Mouse (Mus musculus) liver, adult 2 months (tissue): ENCODE measurements at regions not wholly inside any gene's neighbourhood (a gene's known extent, or its start where the extent isn't known, plus 50 kb on each side); places are given as distances from the start of the nearest gene placed in this dataset.

Source experiments
- DNase-seq: peaks from one replicate; pipeline ENCODE4 v3.0.0-alpha.2; 2011; ENCODE audit warnings: low read depth, low spot score; ENCODE audit errors: extremely low read depth
- H3K27ac ChIP-seq: fragments of 200-500 bp; replicated peaks from 2 replicates; pipeline ENCODE4 v1.5.1; 2012; ENCODE audit warnings: low read depth, mild to moderate bottlenecking, control low read depth, inconsistent platforms, low read length; ENCODE audit not compliant: insufficient read depth
- H3K27me3 ChIP-seq: fragments of 200-500 bp; 2 replicates; pipeline ENCODE4 v1.6.1; 2012; ENCODE audit warnings: mild to moderate bottlenecking, moderate library complexity, low read length, inconsistent platforms; ENCODE audit not compliant: control insufficient read depth, insufficient read depth
- H3K36me3 ChIP-seq: fragments of 200-500 bp; 2 replicates; pipeline ENCODE4 v1.6.1; 2012; ENCODE audit warnings: low read length, inconsistent platforms; ENCODE audit not compliant: control insufficient read depth, insufficient read depth
- H3K4me1 ChIP-seq: fragments of 200-500 bp; 2 replicates; pipeline ENCODE4 v1.6.1; 2011; ENCODE audit warnings: low read length; ENCODE audit not compliant: control insufficient read depth, insufficient read depth
- H3K4me3 ChIP-seq: fragments of 200-500 bp; 2 replicates; pipeline ENCODE4 v1.5.1; 2011; ENCODE audit warnings: low read depth, mild to moderate bottlenecking, control low read depth, low read length, moderate library complexity; ENCODE audit not compliant: insufficient read depth
- H3K79me2 ChIP-seq: fragments of 200-500 bp; 2 replicates; pipeline ENCODE4 v1.6.1; 2012; ENCODE audit warnings: inconsistent platforms, mild to moderate bottlenecking, low read length, moderate library complexity; ENCODE audit not compliant: control insufficient read depth, insufficient read depth
- H3K9ac ChIP-seq: fragments of 200-500 bp; 2 replicates; pipeline ENCODE4 v1.6.1; 2012; ENCODE audit warnings: low read depth, mild to moderate bottlenecking, control low read depth, inconsistent platforms, low read length
- CTCF ChIP-seq: fragments of 200-500 bp; IDR thresholded peaks from 2 replicates; pipeline ENCODE4 v1.5.1; 2011; ENCODE audit warnings: low read depth, low read length, control low read depth
- POLR2A ChIP-seq: fragments of 200-500 bp; IDR thresholded peaks from 2 replicates; pipeline ENCODE4 v1.6.1; 2011; ENCODE audit warnings: low read length, control low read depth; ENCODE audit not compliant: insufficient read depth; ENCODE audit errors: extremely low read depth
- WGBS: fragments of 180-500 bp; shearing (Covaris S2); methylation state at CpG from one replicate; pipeline ENCODE4 v1.1.7; 2018; 5-methylcytosine and 5-hydroxymethylcytosine counted together

GRCm38 (mm10) chr8:118144546-118144945 is 139.0 kb upstream of the Cdh13 start:
- WGBS, result 81% methylated on average over 5 of the region's 5 CpGs
- Histone ChIP-seq H3K36me3 (no peaks in the 10 kb centered on the region), H3K27ac (no peak overlapping the region), H3K9ac (no peak overlapping the region), H3K27me3 (no peaks in the 10 kb centered on the region), H3K4me1 (no peaks in the 10 kb centered on the region), H3K79me2 (no peaks in the 10 kb centered on the region), H3K4me3 (no peak overlapping the region)
- no peak for TF ChIP-seq POLR2A
- no peak for TF ChIP-seq CTCF
- no peak for DNase-seq

- no peak for DNase-seq
- 85% methylated on average over 8 of the region's 8 CpGs for WGBS
Measured at GRCm38 (mm10) chr8:118142311-118142710, 141.2 kb upstream of the Cdh13 start.

GRCm38 (mm10) chr8:118139928-118140327 is 143.6 kb upstream of the Cdh13 start:
- no peak overlapping the region for H3K4me3 ChIP-seq
- no peak overlapping the region for H3K9ac ChIP-seq
- no peak for DNase-seq
- no peaks in the 10 kb centered on the region for H3K27me3 ChIP-seq
- WGBS, result 78% methylated on average over 6 of the region's 6 CpGs
- H3K36me3 ChIP-seq, result no peaks in the 10 kb centered on the region
- TF ChIP-seq CTCF, result no peak
- TF ChIP-seq POLR2A, result no peak
- no peak overlapping the region for H3K27ac ChIP-seq
- H3K79me2 ChIP-seq, result no peaks in the 10 kb centered on the region
- no peaks in the 10 kb centered on the region for H3K4me1 ChIP-seq

More at GRCm38 (mm10) chr8:118142311-118142710, 141.2 kb upstream of the Cdh13 start:
- no peaks in the 10 kb centered on the region for H3K4me1 ChIP-seq
- no peaks in the 10 kb centered on the region for H3K79me2 ChIP-seq
- no peak overlapping the region for H3K9ac ChIP-seq
- no peaks in the 10 kb centered on the region for H3K36me3 ChIP-seq
- H3K27me3 ChIP-seq, result no peaks in the 10 kb centered on the region
- no peak overlapping the region for H3K27ac ChIP-seq
- no peak overlapping the region for H3K4me3 ChIP-seq
- TF ChIP-seq CTCF (no peak), POLR2A (no peak)

- TF ChIP-seq CTCF (no peak), POLR2A (no peak)
- Histone ChIP-seq H3K9ac (no peak overlapping the region), H3K27ac (no peak overlapping the region), H3K4me3 (no peak overlapping the region), H3K36me3 (no peaks in the 10 kb centered on the region), H3K27me3 (0 out of 2 replicates have a peak, but pooled peaks cover 3% of the 10 kb centered on the region), H3K4me1 (no peaks in the 10 kb centered on the region), H3K79me2 (no peaks in the 10 kb centered on the region)
- no peak for DNase-seq
- 86% methylated on average over 3 of the region's 3 CpGs for WGBS
Measured at GRCm38 (mm10) chr8:118137846-118138245, 145.7 kb upstream of the Cdh13 start.

GRCm38 (mm10) chr8:118124993-118125392 is 158.5 kb upstream of the Cdh13 start:
- no peaks in the 10 kb centered on the region for H3K27me3 ChIP-seq
- no peak overlapping the region for H3K9ac ChIP-seq
- 73% methylated on average over 7 of the region's 7 CpGs for WGBS
- no peak overlapping the region for H3K4me3 ChIP-seq
- H3K27ac ChIP-seq, result no peak overlapping the region
- no peaks in the 10 kb centered on the region for H3K79me2 ChIP-seq
- DNase-seq, result no peak
- no peaks in the 10 kb centered on the region for H3K36me3 ChIP-seq
- TF ChIP-seq CTCF (no peak), POLR2A (no peak)
- no peaks in the 10 kb centered on the region for H3K4me1 ChIP-seq

GRCm38 (mm10) chr8:118114253-118114652 is 169.3 kb upstream of the Cdh13 start:
- no peak for DNase-seq
- Histone ChIP-seq H3K9ac (no peak overlapping the region), H3K27ac (no peak overlapping the region), H3K79me2 (no peaks in the 10 kb centered on the region), H3K4me3 (no peak overlapping the region), H3K36me3 (no peaks in the 10 kb centered on the region), H3K4me1 (no peaks in the 10 kb centered on the region), H3K27me3 (no peaks in the 10 kb centered on the region)
- TF ChIP-seq POLR2A, result no peak
- TF ChIP-seq CTCF, result no peak
- WGBS, result 70% methylated on average over 8 of the region's 8 CpGs
